Mouse (Mus musculus) ES-Bruce4 (cell line): Measurements from ENCODE around the gene Fndc4.

Source experiments
- EP300 ChIP-seq: IDR thresholded peaks from 2 replicates; pipeline ENCODE4 v1.6.1; 2011; ENCODE audit warnings: low read depth, low read length; ENCODE audit not compliant: insufficient read depth
- POLR2A ChIP-seq: IDR thresholded peaks from one replicate; pipeline ENCODE4 v1.8.1; 2011; ENCODE audit warnings: low read length; ENCODE audit not compliant: insufficient read depth

- TF ChIP-seq EP300 (no peak), POLR2A (no peak)
Observed at GRCm38 (mm10) chr5:31288225-31288624, 7.7 kb downstream of the Fndc4 start.
